Mouse (Mus musculus): ENCODE data around the gene Psg18.
"Not testable (repeated sequence)": the region's sequence is repeated elsewhere in the genome, so short reads cannot be mapped to it uniquely, and the experiment has no call there.

Psg18 gene

DNA sequence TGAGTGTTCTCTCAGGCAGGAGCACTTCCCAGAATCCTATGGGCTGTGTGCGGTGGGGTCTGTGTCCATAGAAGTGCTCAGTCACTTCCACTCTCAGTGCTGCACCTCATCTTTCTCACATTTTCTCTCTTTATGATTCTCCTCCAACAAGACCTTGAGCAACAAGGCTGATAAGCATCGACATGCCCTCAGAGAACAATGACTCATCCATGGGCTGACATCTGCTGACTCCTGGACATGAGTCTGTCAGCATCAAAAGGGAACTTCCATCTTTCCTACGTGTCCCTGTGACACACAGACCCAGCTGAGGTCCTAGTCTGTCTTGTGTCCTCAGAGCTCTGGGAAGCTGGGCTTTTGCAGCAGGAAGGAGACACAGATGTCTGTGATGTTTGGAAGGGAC, at the start of gene Psg18:
Gene Psg18 (minus strand): TSS at position 101 of the 400 bp plus-strand sequence.
- not testable (repeated sequence) for DNase-seq (ENCODE audit: low read depth, low spot score)

DNA sequence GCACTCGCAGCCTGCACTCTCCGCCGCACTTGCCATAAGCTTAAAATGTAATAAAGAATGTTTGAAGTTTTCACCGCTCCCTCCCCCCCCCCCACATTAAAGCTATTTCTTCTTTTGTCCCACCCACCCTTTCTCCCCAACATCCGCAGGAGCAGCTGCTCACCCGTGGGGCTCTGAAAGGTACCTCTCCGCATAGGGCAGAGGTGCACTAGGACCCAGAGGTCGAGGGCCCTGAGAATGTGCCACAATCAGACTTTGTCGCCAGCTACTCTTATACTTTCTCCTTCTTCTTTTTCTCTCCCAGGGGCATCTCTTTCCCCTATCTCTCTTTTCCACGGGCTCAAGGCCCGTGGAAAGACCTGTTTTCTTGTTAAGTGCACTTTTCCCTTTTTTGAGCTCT, 48.6 kb upstream of the Psg18 start:
- DNase-seq (ENCODE audit: low read depth, low spot score): no peak

DNA sequence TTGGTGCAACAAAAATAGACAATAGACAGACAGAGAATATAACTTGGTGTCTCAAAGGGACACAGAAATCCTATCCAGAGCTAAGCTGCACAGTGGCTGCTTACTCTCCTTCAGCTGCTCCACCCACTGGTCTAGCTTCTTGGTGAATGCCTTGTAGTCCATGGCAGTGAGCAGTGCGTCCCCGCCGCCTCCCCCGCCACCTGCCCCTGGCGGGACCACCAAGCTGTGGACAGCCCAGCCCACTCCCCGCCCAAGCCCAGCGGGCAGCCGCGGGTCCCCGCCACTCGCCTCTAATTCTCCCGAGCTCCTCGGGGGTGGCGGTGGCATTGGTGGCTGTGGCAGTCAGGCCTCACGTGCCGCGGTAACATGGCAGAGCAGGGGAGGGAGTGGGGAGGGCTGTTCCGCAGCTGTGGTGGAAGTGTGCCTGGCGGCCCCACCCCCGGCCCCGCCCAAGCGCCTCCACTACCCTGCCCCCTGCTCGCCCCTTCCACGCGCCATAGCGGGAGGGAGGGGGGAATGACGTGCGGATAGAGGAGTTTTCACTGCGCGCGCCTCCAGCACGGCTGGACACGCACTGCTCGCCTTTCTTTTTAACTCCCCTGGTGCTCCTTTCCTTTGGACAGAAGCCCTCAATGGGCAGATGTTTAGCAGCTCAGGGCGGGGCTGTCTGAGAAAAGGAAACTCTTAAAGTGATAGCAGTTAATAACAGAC, 47.9 kb upstream of the Psg18 start:
- no peak for DNase-seq (ENCODE audit: low read depth, low spot score)

DNA sequence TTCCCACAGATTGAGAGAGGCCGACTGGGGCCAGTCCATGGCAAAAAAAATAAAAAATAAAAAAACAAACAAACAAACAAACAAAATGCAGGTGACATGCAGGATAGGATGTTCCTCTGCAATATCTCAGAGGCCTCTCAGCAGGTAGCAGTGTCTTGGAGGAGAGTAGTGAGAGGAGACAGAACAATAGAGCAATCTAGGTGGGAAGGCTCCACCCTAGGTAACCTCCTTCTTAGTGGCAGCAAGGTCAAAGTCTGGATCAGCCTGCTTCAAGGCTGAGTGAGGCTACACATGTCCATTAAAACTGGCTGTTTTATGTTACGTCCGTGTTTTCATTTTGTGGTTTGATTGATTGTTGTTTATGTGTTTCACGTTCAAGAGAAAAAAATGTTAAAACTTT, 36.7 kb upstream of the Psg18 start:
- not testable (repeated sequence) for DNase-seq (ENCODE audit: low read depth, low spot score)

GRCm38 (mm10) chr7:18378295-18378694, 23.5 kb upstream of the Psg18 start:
- peak; percentile 71 for DNase-seq (ENCODE audit: low read depth, low spot score)

- peak; percentile 77 for DNase-seq (ENCODE audit: low read depth, low spot score)
Measured at GRCm38 (mm10) chr7:18335411-18335810, 19.4 kb downstream of the Psg18 start.

Data from ZHBTc4 (cell line).